Mouse (Mus musculus) heart, adult 2 months (tissue): ENCODE measurements at regions not wholly inside any gene's neighbourhood (a gene's known extent, or its start where the extent isn't known, plus 50 kb on each side); places are given as distances from the start of the nearest gene placed in this dataset.

ENCODE experiments used
- EP300 ChIP-seq: fragments of 200-500 bp; IDR thresholded peaks from 2 replicates; pipeline ENCODE4 v1.6.1; 2011; ENCODE audit warnings: low read depth, low read length, control low read depth; ENCODE audit not compliant: insufficient read depth
- POLR2A ChIP-seq: fragments of 200-500 bp; IDR thresholded peaks from 2 replicates; pipeline ENCODE4 v1.6.1; 2011; ENCODE audit warnings: mild to moderate bottlenecking, low read depth, low read length, control low read depth; ENCODE audit not compliant: insufficient read depth

DNA sequence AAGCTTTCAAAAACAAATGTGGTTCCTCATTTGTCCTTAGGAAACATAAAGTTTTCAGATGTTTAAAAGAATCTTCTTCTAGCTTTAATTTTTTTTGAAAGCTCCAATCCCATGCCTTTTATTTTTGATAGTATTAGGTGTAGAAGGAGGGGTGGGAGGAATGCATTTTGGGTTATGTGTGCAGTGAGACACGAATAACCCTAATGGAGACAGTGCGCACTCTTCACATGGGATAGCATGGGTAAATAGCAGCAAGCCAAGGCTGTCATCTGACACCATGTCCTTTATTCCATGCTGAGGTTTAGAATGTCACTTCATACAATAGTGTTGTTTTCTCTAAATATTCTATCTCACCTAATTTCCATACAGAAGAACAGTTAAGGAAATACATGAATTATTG is 60.7 kb upstream of the Ifne start:
- no peak for TF ChIP-seq POLR2A
- no peak for TF ChIP-seq EP300
